Mouse (Mus musculus) embryonic facial prominence, embryonic 10.5 days (tissue): ENCODE data around the gene Ero1lb. TPM values are rescaled to one million over a fixed set of nuclear protein-coding genes. Genes with fewer than 3 reads are reported as not detected.
A peak's percentile ranks its signal among the peaks of the same experiment; 100 is the strongest.

ENCODE experiments used
- DNase-seq: peaks from one replicate; pipeline ENCODE4 v3.0.0-alpha.2; 2017; ENCODE audit warnings: low spot score
- H3K27ac ChIP-seq: fragments of 300-500 bp; sonication (generic); replicated peaks from 2 replicates; pipeline ENCODE4 v1.5.1; 2016; ENCODE audit warnings: mild to moderate bottlenecking
- H3K27me3 ChIP-seq: fragments of 300-500 bp; sonication (generic); replicated peaks from 2 replicates; pipeline ENCODE4 v1.6.1; 2016; ENCODE audit warnings: low read depth, mild to moderate bottlenecking; ENCODE audit not compliant: poor library complexity, severe bottlenecking
- H3K36me3 ChIP-seq: fragments of 300-500 bp; sonication (generic); replicated peaks from 2 replicates; pipeline ENCODE4 v1.6.1; 2016; ENCODE audit warnings: mild to moderate bottlenecking, moderate library complexity
- H3K4me1 ChIP-seq: fragments of 300-500 bp; sonication (generic); 2 replicates; pipeline ENCODE4 v1.6.1; 2016
- H3K4me3 ChIP-seq: fragments of 300-500 bp; sonication (generic); 2 replicates; pipeline ENCODE4 v1.5.1; 2016; ENCODE audit warnings: mild to moderate bottlenecking, moderate library complexity
- H3K9me3 ChIP-seq: fragments of 300-500 bp; sonication (generic); 2 replicates; pipeline ENCODE4 v1.6.1; 2016; ENCODE audit warnings: mild to moderate bottlenecking
- WGBS: fragments of 180-500 bp; shearing (Covaris S2); methylation state at CpG from one replicate; pipeline ENCODE4 v1.1.7; 2016; 5-methylcytosine and 5-hydroxymethylcytosine counted together
- polyA plus RNA-seq: library from polyadenylated mRNA; unstranded; fragments of >200 nt; fragmentation: Nextera tagmentation; extraction: Ambion mirVana; gene quantifications from 2 replicates; pipeline ENCODE4 v1.2.1, GENCODE M21; 2016

Gene Ero1lb
- polyA plus RNA-seq, 1 experiment from 2014 or later, result 7.4 TPM

DNA sequence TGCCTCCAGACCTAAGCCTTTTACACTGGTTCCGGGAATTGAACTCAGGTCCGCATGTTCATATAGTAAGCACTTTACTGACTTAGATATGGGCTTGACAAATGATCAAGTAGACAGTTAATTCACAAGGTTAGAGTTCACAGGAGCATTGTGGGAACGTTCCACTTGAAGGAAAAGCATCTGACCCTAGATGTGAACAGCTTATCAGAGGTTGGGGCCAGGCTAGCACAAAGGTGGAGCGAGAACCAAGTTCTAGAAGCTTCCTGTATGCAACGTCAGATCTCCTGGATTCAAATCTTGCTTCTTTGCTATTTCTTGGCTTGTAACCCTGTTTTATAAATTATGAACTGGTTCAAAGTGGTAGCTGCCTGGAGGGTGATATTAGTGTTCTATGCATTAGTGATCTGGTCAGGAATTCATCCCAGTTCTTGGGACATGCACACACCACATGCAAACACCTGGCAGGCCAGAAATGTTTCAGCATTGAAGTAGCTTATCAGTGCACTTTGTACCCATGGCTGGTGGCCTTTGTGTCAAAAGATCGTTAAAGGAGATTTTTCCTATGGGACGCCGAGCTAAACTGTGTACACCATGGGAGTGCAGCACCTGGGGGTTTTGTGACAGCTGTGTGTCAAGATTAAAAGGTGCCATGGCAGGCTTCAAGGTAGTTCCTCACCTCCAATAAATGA is 21.6 kb upstream of the Ero1lb start:
- Histone ChIP-seq H3K4me1 (peaks cover 18% of the 10 kb centered on the region), H3K9me3 (no peaks in the 10 kb centered on the region), H3K36me3 (no peaks in the 10 kb centered on the region), H3K27ac (no peak overlapping the region), H3K27me3 (peaks cover 12% of the 10 kb centered on the region; the same call in 1 of the 2 replicates), H3K4me3 (no peak overlapping the region)
- 88% methylated on average over 8 of the region's 8 CpGs for WGBS
- no peak for DNase-seq

DNA sequence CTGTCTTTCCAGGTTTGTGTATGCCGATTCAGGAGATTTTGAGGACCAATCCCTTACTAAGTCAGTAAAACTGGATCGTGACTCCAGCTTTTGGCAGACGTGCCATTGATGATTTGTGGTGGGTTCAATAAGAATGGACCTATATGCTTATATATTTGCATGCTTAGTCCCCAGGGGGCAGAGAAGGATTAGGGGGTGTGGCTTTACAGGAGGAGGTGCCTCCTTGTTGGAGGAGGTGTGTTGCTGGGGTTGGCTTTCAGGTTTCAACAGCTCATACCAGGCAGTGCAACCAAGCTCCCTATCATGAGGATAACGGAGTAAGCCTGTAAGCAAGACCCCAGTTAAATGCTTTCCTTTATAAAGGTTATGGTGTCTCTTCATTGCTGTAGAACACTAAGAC is 11.5 kb upstream of the Ero1lb start:
- Histone ChIP-seq H3K36me3 (no peaks in the 10 kb centered on the region), H3K4me1 (no peaks in the 10 kb centered on the region), H3K27me3 (no peaks in the 10 kb centered on the region), H3K27ac (no peak overlapping the region), H3K9me3 (no peaks in the 10 kb centered on the region), H3K4me3 (no peak overlapping the region)
- 63% methylated on average over 4 of the region's 4 CpGs for WGBS
- DNase-seq, result no peak

DNA sequence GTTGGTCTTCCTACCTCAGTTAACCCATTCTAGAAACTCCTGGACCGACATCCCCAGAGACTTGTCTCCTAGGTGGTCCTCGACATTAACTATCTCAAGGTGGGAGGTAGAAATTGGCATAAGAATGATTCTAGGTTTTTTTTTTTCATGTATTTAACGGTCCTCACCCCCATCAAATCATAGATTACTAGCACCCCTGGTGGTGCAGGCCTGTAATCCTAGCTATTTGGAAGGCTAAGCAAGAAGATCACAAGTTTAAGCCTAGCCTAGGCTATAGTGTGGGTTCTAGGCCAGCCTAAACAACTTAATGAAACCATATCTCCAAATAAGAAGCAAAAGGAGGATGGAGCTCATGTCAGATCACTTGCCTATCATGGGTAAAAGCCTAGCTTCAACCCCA is 6.6 kb upstream of the Ero1lb start:
- no peaks in the 10 kb centered on the region for H3K36me3 ChIP-seq
- H3K4me1 ChIP-seq, result no peaks in the 10 kb centered on the region
- DNase-seq, result no peak
- 48% methylated on average over 3 of the region's 3 CpGs for WGBS
- no peak overlapping the region for H3K4me3 ChIP-seq
- H3K27me3 ChIP-seq, result no peaks in the 10 kb centered on the region
- no peak overlapping the region for H3K27ac ChIP-seq
- H3K9me3 ChIP-seq, result no peaks in the 10 kb centered on the region

DNA sequence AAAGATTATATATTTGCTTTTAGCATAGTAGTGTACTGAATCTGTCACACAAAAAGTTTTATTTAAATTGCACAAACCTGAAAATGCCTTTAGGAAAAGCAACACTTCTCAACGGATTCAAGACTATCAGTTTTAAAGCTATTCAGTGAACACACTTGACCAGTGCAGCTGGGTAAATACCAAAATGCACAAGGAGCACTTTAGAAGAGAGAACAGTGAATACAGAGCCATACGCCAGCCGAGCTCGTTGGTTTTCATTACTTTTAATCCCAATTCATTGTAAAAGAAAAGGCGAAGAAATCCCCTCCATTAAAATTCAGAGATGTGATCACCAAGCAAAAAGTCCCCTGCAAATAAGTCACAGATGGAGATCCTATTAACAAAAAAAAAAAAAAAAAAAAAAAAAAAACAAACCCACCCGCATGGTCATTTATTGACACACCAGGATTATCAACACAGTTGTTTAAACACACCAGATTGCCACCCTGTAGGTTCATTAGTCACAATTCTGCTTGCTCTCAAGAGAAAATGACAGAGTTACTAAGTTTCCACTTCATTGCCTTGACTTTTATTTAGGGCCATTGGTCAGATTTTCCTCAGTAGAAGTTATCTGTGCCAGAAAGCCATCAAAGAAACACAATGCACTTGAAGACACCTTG is 6.1 kb upstream of the Ero1lb start:
- Histone ChIP-seq H3K4me1 (no peaks in the 10 kb centered on the region), H3K27me3 (no peaks in the 10 kb centered on the region), H3K4me3 (no peak overlapping the region), H3K9me3 (no peaks in the 10 kb centered on the region), H3K36me3 (no peaks in the 10 kb centered on the region), H3K27ac (no peak overlapping the region)
- DNase-seq, result no peak
- WGBS, result 63% methylated on average over 6 of the region's 6 CpGs

- H3K27ac ChIP-seq, result no peak overlapping the region
- H3K4me1 ChIP-seq, result peaks cover 14% of the 10 kb centered on the region
- WGBS, result 65% methylated on average over 2 of the region's 2 CpGs
- no peak for DNase-seq
- no peaks in the 10 kb centered on the region for H3K36me3 ChIP-seq
- peaks cover 6% of the 10 kb centered on the region for H3K27me3 ChIP-seq
- no peak overlapping the region for H3K4me3 ChIP-seq
- H3K9me3 ChIP-seq, result no peaks in the 10 kb centered on the region
Observed at GRCm38 (mm10) chr13:12561729-12562128, 3.9 kb upstream of the Ero1lb start.

DNA sequence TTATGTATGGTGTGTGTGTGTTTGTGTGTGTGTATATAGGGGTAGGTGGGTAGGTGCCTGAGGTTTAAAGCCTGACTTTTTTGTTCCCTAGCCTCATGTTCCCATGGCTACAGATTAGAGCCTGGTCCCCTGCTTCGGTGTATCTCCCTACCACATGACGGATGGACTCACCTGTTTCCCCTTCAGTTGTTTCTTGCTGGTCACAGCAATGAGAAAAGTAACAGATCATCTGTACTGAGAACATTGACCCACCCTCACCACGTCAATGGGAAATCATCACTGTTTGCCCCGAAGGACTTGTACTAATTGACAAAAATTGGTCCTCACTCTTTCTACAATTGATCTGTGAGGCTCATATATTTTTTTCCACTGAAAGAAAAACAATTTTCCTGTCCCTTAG is 3.4 kb upstream of the Ero1lb start:
- DNase-seq, result no peak
- H3K4me1 ChIP-seq, result peaks cover 15% of the 10 kb centered on the region
- H3K27ac ChIP-seq, result no peak overlapping the region
- no peaks in the 10 kb centered on the region for H3K9me3 ChIP-seq
- peaks cover 11% of the 10 kb centered on the region for H3K27me3 ChIP-seq
- no peak overlapping the region for H3K4me3 ChIP-seq
- WGBS, result 79% methylated on average over 4 of the region's 4 CpGs
- H3K36me3 ChIP-seq, result no peaks in the 10 kb centered on the region

DNA sequence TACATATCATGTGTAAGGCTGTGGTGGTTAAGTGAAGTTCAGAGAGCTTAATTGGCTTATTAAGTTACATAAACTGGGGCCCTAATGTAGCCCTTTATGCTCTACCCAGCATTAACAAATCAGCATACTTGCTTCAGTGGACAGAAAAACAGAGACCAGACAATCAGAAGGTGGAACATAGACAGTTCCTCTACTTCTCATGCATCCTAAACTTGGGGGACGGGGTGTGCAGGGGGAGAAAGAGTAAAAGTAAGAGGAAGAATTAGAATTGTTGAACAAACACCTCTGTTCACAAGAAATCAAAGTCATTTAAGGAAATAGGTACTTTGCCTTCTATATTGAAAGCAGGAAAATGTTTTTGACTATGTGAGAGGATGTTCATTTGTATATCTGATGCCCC is 2.3 kb downstream of the Ero1lb start:
- Histone ChIP-seq H3K27me3 (peaks cover 12% of the 10 kb centered on the region), H3K4me1 (peaks cover 15% of the 10 kb centered on the region), H3K4me3 (no peak overlapping the region), H3K9me3 (no peaks in the 10 kb centered on the region), H3K27ac (no peak overlapping the region), H3K36me3 (no peaks in the 10 kb centered on the region)
- WGBS, result 75% methylated on average over 1 of the region's 1 CpGs
- DNase-seq, result no peak

- Histone ChIP-seq H3K4me1 (peaks cover 15% of the 10 kb centered on the region), H3K9me3 (no peaks in the 10 kb centered on the region), H3K36me3 (no peaks in the 10 kb centered on the region), H3K27me3 (peaks cover 12% of the 10 kb centered on the region), H3K4me3 (no peak overlapping the region), H3K27ac (no peak overlapping the region)
- WGBS, result 67% methylated on average over 9 of the region's 9 CpGs
- DNase-seq, result no peak
Observed at GRCm38 (mm10) chr13:12568597-12569469, 3.2 kb downstream of the Ero1lb start.

GRCm38 (mm10) chr13:12569741-12570140 is 4.1 kb downstream of the Ero1lb start:
- no peak overlapping the region for H3K27ac ChIP-seq
- no peak for DNase-seq

GRCm38 (mm10) chr13:12574979-12575536 is 9.4 kb downstream of the Ero1lb start:
- DNase-seq, result no peak
- H3K27ac ChIP-seq, result no peak overlapping the region
- H3K4me1 ChIP-seq, result no peaks in the 10 kb centered on the region
- H3K36me3 ChIP-seq, result no peaks in the 10 kb centered on the region
- no peaks in the 10 kb centered on the region for H3K27me3 ChIP-seq
- WGBS, result 87% methylated on average over 9 of the region's 9 CpGs
- no peaks in the 10 kb centered on the region for H3K9me3 ChIP-seq
- H3K4me3 ChIP-seq, result no peak overlapping the region

More at GRCm38 (mm10) chr13:12569741-12570140, 4.1 kb downstream of the Ero1lb start:
- no peak overlapping the region for H3K4me3 ChIP-seq
- H3K4me1 ChIP-seq, result peaks cover 15% of the 10 kb centered on the region
- no peaks in the 10 kb centered on the region for H3K9me3 ChIP-seq
- 81% methylated on average over 7 of the region's 7 CpGs for WGBS
- H3K36me3 ChIP-seq, result no peaks in the 10 kb centered on the region
- H3K27me3 ChIP-seq, result peaks cover 12% of the 10 kb centered on the region

GRCm38 (mm10) chr13:12578145-12578544 is 12.5 kb downstream of the Ero1lb start:
- no peak for DNase-seq
- H3K27ac ChIP-seq, result no peak overlapping the region
- no peaks in the 10 kb centered on the region for H3K36me3 ChIP-seq
- H3K27me3 ChIP-seq, result no peaks in the 10 kb centered on the region
- H3K9me3 ChIP-seq, result no peaks in the 10 kb centered on the region
- H3K4me3 ChIP-seq, result no peak overlapping the region
- WGBS, result 85% methylated on average over 5 of the region's 5 CpGs
- no peaks in the 10 kb centered on the region for H3K4me1 ChIP-seq

- H3K27ac ChIP-seq, result no peak overlapping the region
- no peaks in the 10 kb centered on the region for H3K4me1 ChIP-seq
- peak; percentile 77 for DNase-seq
- no peaks in the 10 kb centered on the region for H3K36me3 ChIP-seq
- WGBS, result 6% methylated on average over 3 of the region's 3 CpGs
- no peak overlapping the region for H3K4me3 ChIP-seq
- no peaks in the 10 kb centered on the region for H3K9me3 ChIP-seq
- H3K27me3 ChIP-seq, result no peaks in the 10 kb centered on the region
Observed at GRCm38 (mm10) chr13:12589003-12589402, 23.3 kb downstream of the Ero1lb start.
